Mouse (Mus musculus) heart, adult 2 months (tissue): ENCODE results near the gene Mup1.
"Not testable (repeated sequence)": the region's sequence is repeated elsewhere in the genome, so short reads cannot be mapped to it uniquely, and the experiment has no call there.

Experiments
- CTCF ChIP-seq: fragments of 200-600 bp; IDR thresholded peaks from 2 replicates; pipeline ENCODE4 v1.8.1; 2022; ENCODE audit warnings: antibody characterized with exemption, mild to moderate bottlenecking, moderate library complexity
- EP300 ChIP-seq: fragments of 200-500 bp; IDR thresholded peaks from 2 replicates; pipeline ENCODE4 v1.6.1; 2011; ENCODE audit warnings: low read depth, low read length, control low read depth; ENCODE audit not compliant: insufficient read depth
- POLR2A ChIP-seq: fragments of 200-500 bp; IDR thresholded peaks from 2 replicates; pipeline ENCODE4 v1.6.1; 2011; ENCODE audit warnings: mild to moderate bottlenecking, low read depth, low read length, control low read depth; ENCODE audit not compliant: insufficient read depth

DNA sequence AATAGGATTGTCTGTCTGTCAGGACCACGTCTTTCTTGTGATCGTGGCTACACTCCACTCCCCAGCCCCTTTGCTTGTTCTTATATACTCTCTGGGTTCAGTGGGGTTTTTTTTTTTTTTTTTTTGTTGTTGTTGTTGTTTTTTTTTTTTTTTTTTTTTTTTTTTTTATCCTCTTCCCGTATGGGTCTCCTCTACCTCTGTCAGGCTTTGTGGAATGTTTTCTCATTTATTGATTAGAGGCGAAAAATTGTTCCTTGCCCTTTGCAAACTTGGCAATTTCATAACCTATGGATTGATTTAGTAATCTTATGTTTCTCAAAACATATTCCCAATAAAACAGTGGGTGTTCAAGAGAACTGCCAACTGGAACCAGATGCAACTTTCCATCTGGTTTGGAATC lies at the start of gene Mup1:
- TF ChIP-seq CTCF, POLR2A, EP300: not testable (repeated sequence)
